Mouse (Mus musculus) central nervous system, embryonic 11.5 days (tissue): Measurements from ENCODE around the gene Psd4. TPM values are rescaled to one million over a fixed set of nuclear protein-coding genes. Genes with fewer than 3 reads are reported as not detected.

Experiments
- polyA plus RNA-seq: library from polyadenylated mRNA; depleted of rRNA; stranded (reverse); fragments of >200 nt; gene quantifications from 2 replicates; pipeline ENCODE4 v1.2.3, GENCODE M21; 2012; rRNA removed

Psd4 gene
- 1.5 and 1.6 TPM in 2 replicates for polyA plus RNA-seq

DNA sequence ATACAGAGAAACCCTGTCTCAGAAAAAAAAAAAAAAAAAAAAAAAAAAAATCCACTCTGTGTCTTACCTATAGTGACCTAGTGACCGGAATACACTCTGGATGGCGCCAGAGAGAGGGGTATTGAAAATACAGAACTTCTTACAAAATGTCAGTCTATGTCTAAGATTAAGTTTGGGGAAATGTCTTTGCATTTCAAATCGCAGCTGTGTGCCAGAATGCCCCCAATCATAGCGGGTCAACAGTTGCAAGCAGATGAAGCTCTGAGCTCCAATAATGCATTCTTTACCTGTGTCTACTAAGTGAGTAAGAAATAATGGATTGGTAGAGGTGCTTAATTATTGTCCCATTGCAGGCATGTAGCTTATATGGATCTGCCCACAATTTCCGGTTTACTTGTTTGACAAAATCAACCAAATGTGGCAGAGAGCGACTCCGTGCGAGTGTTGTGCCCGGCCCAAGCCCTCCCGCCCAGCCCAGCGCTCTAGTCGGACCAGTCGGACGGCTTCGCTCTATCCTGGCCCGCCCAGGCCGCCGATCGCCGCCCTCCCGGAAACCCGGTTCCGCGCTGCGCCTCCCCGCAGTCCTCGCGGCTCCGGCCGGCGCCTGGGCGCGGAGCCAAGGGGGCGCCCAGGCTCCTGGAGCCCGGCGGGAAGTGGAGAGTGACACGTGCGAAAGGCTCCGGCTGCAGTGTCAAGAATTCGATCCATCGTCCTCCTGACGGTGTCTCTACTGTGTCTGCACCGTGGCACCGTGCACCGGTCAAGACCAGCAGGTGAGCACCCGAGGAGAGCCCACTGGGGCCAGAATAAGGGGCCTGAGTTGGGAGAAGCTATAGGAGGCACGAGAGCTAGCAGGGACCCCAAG, at the start of gene Psd4:
Gene Psd4, plus strand, starts transcription at position 551 of the 865 bp plus-strand sequence.

DNA sequence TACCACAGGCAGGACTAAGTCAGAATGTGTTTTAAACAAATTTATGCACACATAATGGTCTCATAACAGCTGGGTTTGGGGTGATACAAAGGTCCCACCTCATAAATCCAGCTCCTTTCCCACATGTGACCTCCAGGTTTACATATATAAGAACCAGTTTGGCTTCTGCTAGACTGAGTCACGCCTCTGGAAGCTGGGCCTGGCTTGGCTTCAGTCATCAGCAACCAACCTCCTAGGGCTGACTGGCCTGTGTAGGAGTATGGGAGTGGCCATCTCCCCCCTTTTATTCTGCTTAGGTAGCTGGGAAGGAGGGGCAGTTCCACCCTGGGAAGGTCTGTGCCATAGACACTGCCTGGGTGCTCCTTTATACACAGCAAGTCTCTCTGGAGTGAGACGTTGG, 30.8 kb upstream of the Psd4 start, which contains the start of gene Il1rn:
Gene Il1rn, plus strand, starts transcription at position 309 of the 400 bp plus-strand sequence.

Other genes with a start within 250 kb of the Psd4 start
- not detected in 2 replicates for gene Il1f8, start 214.4 kb upstream of the Psd4 start, polyA plus RNA-seq
- not detected in 2 replicates for gene Il1f9, start 181.1 kb upstream of the Psd4 start, polyA plus RNA-seq
- not detected in 2 replicates for gene Il1f6, start 152.2 kb upstream of the Psd4 start, polyA plus RNA-seq
- not detected in 2 replicates for gene Il1f5, start 90.6 kb upstream of the Psd4 start, polyA plus RNA-seq
- gene Il1f10, start 76.4 kb upstream of the Psd4 start, polyA plus RNA-seq: not detected in 2 replicates
- gene Il1rn, start 30.7 kb upstream of the Psd4 start, polyA plus RNA-seq: 0.07 and 0.26 TPM in 2 replicates
- gene Pax8, start 108.0 kb downstream of the Psd4 start, polyA plus RNA-seq: 1.3 and 6.1 TPM in 2 replicates